Mouse (Mus musculus) limb, embryonic 14.5 days (tissue): ENCODE measurements at regions not wholly inside any gene's neighbourhood (a gene's known extent, or its start where the extent isn't known, plus 50 kb on each side); places are given as distances from the start of the nearest gene placed in this dataset.

Experiments used
- ATAC-seq: fragments of 200-750 bp; cut with Nextera tagmentation; 2 replicates; pipeline ENCODE4 v1.8.0; 2017; ENCODE audit warnings: low read depth, moderate number of reproducible peaks, moderate TSS enrichment; ENCODE audit not compliant: low FRiP score
- DNase-seq: peaks from one replicate; pipeline ENCODE4 v3.0.0-alpha.2; 2015; ENCODE audit warnings: low spot score
- H3K27ac ChIP-seq: fragments of 300-500 bp; sonication (generic); replicated peaks from 2 replicates; pipeline ENCODE4 v1.5.1; 2014; ENCODE audit warnings: low read depth, mild to moderate bottlenecking, low read length, moderate library complexity, mixed read lengths
- H3K27me3 ChIP-seq: fragments of 300-500 bp; sonication (generic); 2 replicates; pipeline ENCODE4 v1.6.1; 2014; ENCODE audit warnings: low read length, mixed read lengths; ENCODE audit not compliant: control insufficient read depth, insufficient read depth
- H3K36me3 ChIP-seq: fragments of 300-500 bp; sonication (generic); 2 replicates; pipeline ENCODE4 v1.6.1; 2014; ENCODE audit warnings: mild to moderate bottlenecking, low read length, moderate library complexity, mixed read lengths; ENCODE audit not compliant: control insufficient read depth, insufficient read depth
- H3K4me1 ChIP-seq: fragments of 300-500 bp; sonication (generic); 2 replicates; pipeline ENCODE4 v1.6.1; 2014; ENCODE audit warnings: antibody characterized with exemption, low read length, mixed read lengths; ENCODE audit not compliant: control insufficient read depth, insufficient read depth
- H3K4me2 ChIP-seq: fragments of 300-500 bp; sonication (generic); replicated peaks from 2 replicates; pipeline ENCODE4 v1.6.1; 2014; ENCODE audit warnings: low read depth, mild to moderate bottlenecking, low read length, moderate library complexity; ENCODE audit not compliant: severe bottlenecking
- H3K4me3 ChIP-seq: fragments of 300-500 bp; sonication (generic); replicated peaks from 2 replicates; pipeline ENCODE4 v1.5.1; 2014; ENCODE audit warnings: low read length
- H3K9ac ChIP-seq: fragments of 300-500 bp; sonication (generic); 2 replicates; pipeline ENCODE4 v1.6.1; 2014; ENCODE audit warnings: mild to moderate bottlenecking, low read depth, low read length, moderate library complexity; ENCODE audit not compliant: severe bottlenecking
- H3K9me3 ChIP-seq: fragments of 300-500 bp; sonication (generic); 2 replicates; pipeline ENCODE4 v1.6.1; 2016; ENCODE audit warnings: low read length; ENCODE audit not compliant: control insufficient read depth
- POLR2A ChIP-seq: fragments of 200-500 bp; IDR thresholded peaks from 2 replicates; pipeline ENCODE4 v1.8.0; 2012; ENCODE audit warnings: inconsistent platforms, mild to moderate bottlenecking, moderate library complexity, borderline replicate concordance; ENCODE audit not compliant: insufficient read depth, insufficient read length; ENCODE audit errors: extremely low read depth
- whole genome bisulfite sequencing: fragments of 180-500 bp; shearing (Covaris S2); extraction: QIAGEN DNeasy Blood & Tissue Kit; methylation state at CpG from one replicate; pipeline ENCODE4 v1.1.7; 2014; 5-methylcytosine and 5-hydroxymethylcytosine counted together

DNA sequence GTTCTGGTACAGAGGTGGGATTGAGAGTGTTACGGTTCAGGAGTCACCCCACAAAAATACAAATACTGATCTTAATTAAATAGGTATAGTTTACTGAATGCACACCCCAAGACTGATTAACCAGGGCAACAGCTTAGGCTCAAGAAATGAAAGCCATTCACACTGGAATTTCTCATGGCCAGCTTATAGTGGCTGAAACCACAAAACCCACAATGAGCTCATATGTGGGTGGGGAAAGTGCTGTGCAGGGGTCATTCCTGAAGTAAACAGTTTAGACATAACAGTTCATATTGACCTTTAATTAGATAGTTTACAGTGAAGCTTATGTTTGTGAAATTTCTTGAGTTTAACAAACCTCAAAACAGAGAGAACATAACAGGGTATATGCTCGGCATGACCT lies 275.7 kb downstream of the Slitrk1 start:
- WGBS, result 82% methylated on average over 2 of the region's 2 CpGs
- H3K27me3 ChIP-seq, result no peaks in the 10 kb centered on the region
- TF ChIP-seq POLR2A, result no peak

DNA sequence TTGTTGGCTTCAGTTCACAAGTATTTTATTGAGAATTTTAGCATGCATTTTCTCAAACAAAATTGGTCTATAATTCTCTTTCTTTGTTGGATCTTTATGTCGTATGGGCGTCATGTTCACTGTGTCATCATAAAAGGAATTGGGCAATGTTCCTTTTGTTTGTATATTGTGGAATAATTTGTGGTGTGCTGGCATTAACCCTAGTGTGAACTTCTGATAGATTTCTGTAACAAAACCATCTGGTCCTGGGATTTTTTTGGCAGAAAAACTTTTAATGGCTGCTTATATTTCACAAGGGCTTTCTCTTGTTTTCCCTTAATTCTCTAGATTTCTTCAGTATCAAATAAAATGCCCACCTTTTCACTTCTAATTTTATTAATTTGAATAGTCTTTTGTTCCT lies 278.7 kb downstream of the Slitrk1 start:
- Histone ChIP-seq H3K4me1 (no peaks in the 10 kb centered on the region), H3K9me3 (no peaks in the 10 kb centered on the region), H3K27me3 (no peaks in the 10 kb centered on the region), H3K27ac (no peak overlapping the region), H3K4me3 (no peak overlapping the region), H3K36me3 (no peaks in the 10 kb centered on the region), H3K4me2 (no peak overlapping the region), H3K9ac (no peak overlapping the region)
- no peak for TF ChIP-seq POLR2A
- DNase-seq, result no peak
- 77% methylated on average over 2 of the region's 2 CpGs for WGBS
- no peak for ATAC-seq

More for the DNA sequence above, 275.7 kb downstream of the Slitrk1 start:
- H3K4me1 ChIP-seq, result no peaks in the 10 kb centered on the region
- no peak overlapping the region for H3K9ac ChIP-seq
- ATAC-seq (no peak), DNase-seq (no peak)
- no peaks in the 10 kb centered on the region for H3K9me3 ChIP-seq
- no peak overlapping the region for H3K4me2 ChIP-seq
- no peaks in the 10 kb centered on the region for H3K36me3 ChIP-seq
- no peak overlapping the region for H3K27ac ChIP-seq
- H3K4me3 ChIP-seq, result no peak overlapping the region

- Histone ChIP-seq H3K4me3 (no peak overlapping the region), H3K27me3 (no peaks in the 10 kb centered on the region), H3K9ac (no peak overlapping the region), H3K4me2 (no peak overlapping the region), H3K36me3 (no peaks in the 10 kb centered on the region), H3K27ac (no peak overlapping the region), H3K9me3 (no peaks in the 10 kb centered on the region), H3K4me1 (no peaks in the 10 kb centered on the region)
- no peak for ATAC-seq
- no peak for TF ChIP-seq POLR2A
- WGBS, result 85% methylated on average over 1 of the region's 1 CpGs
- DNase-seq, result no peak
Observed at GRCm38 (mm10) chr14:108610028-108610427, 303.9 kb downstream of the Slitrk1 start.
